Mouse (Mus musculus): ENCODE measurements at regions not wholly inside any gene's neighbourhood (a gene's known extent, or its start where the extent isn't known, plus 50 kb on each side); places are given as distances from the start of the nearest gene placed in this dataset.

DNA sequence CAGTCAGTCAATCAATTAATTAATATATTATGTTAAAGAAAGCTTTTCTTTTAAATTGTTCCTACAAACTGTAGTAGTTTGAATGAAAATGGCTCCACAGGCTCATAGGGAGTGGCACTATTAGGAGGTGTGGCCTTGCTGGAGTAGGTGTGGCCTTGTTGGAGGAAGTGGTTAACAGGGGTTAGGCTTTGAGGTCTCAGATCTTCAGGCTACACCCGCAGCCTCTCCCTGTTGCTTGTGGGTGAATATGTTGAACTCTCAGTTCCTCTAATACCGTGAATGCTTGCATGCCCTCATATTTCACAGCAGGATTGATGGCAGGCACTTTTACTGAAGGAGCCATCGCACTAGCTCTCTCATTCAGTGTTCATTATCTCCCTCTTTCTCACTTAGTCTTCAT lies 349.6 kb downstream of the Gpd2 start:
- Histone ChIP-seq H3K36me3 (ENCODE audit: control insufficient read depth, insufficient read depth, low read length) (no peaks in the 10 kb centered on the region), H3K27me3 (ENCODE audit: control insufficient read depth, insufficient read depth, low read length) (no peaks in the 10 kb centered on the region), H3K27ac (ENCODE audit: low read length) (no peak overlapping the region), H3K9me3 (replicated peaks; ENCODE audit: control insufficient read depth, low read length) (no peaks in the 10 kb centered on the region), H3K4me2 (ENCODE audit: low read depth, low read length) (no peak overlapping the region), H3K4me1 (ENCODE audit: control insufficient read depth, insufficient read depth, low read length) (no peaks in the 10 kb centered on the region), H3K4me3 (replicated peaks; ENCODE audit: low read length) (no peak overlapping the region), H3K9ac (ENCODE audit: low read length) (no peak overlapping the region)
- WGBS = 78% methylated on average over 3 of the region's 3 CpGs
- ATAC-seq (ENCODE audit: insufficient read depth, low FRiP score) = no peak

DNA sequence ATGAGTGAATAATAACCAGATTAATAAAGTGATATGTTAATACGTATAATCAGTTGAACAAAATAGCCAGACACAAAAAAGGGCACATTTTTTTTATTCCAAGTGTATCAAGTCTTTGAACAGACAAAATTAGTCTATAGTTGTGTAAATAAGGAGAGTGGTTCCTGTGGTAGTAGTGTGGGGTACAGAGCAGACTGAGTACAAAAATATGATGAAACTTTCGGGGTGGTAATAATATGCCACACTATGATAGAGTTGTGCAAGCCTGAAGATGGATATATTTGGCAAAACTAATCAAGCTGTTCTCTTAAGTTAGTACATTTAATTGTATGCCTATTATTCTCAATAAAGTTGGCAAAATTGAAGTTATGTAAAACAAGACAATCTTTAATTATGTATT lies 356.1 kb downstream of the Gpd2 start:
- no peaks in the 10 kb centered on the region for H3K36me3 ChIP-seq (ENCODE audit: control insufficient read depth, insufficient read depth, low read length)
- H3K27ac ChIP-seq (ENCODE audit: low read length) = no peak overlapping the region
- no peak overlapping the region for H3K9ac ChIP-seq (ENCODE audit: low read length)
- no peak overlapping the region for H3K4me3 ChIP-seq (replicated peaks; ENCODE audit: low read length)
- 88% methylated on average over 2 of the region's 2 CpGs for WGBS
- H3K27me3 ChIP-seq (ENCODE audit: control insufficient read depth, insufficient read depth, low read length) = no peaks in the 10 kb centered on the region
- no peak overlapping the region for H3K4me2 ChIP-seq (ENCODE audit: low read depth, low read length)
- ATAC-seq (ENCODE audit: insufficient read depth, low FRiP score) = no peak
- no peaks in the 10 kb centered on the region for H3K4me1 ChIP-seq (ENCODE audit: control insufficient read depth, insufficient read depth, low read length)
- no peaks in the 10 kb centered on the region for H3K9me3 ChIP-seq (replicated peaks; ENCODE audit: control insufficient read depth, low read length)

GRCm38 (mm10) chr2:57597694-57598358 lies 360.4 kb downstream of the Gpd2 start:
- ATAC-seq (ENCODE audit: insufficient read depth, low FRiP score) = no peak
- Histone ChIP-seq H3K4me1 (ENCODE audit: control insufficient read depth, insufficient read depth, low read length) (no peaks in the 10 kb centered on the region), H3K9ac (ENCODE audit: low read length) (no peak overlapping the region), H3K4me3 (replicated peaks; ENCODE audit: low read length) (no peak overlapping the region), H3K27me3 (ENCODE audit: control insufficient read depth, insufficient read depth, low read length) (no peaks in the 10 kb centered on the region), H3K9me3 (replicated peaks; ENCODE audit: control insufficient read depth, low read length) (no peaks in the 10 kb centered on the region), H3K4me2 (ENCODE audit: low read depth, low read length) (no peak overlapping the region), H3K36me3 (ENCODE audit: control insufficient read depth, insufficient read depth, low read length) (no peaks in the 10 kb centered on the region), H3K27ac (ENCODE audit: low read length) (no peak overlapping the region)
- 39% methylated on average over 9 of the region's 9 CpGs for WGBS

- H3K4me3 ChIP-seq (replicated peaks; ENCODE audit: low read length) = no peak overlapping the region
- ATAC-seq (ENCODE audit: insufficient read depth, low FRiP score) = no peak
- H3K27me3 ChIP-seq (ENCODE audit: control insufficient read depth, insufficient read depth, low read length) = no peaks in the 10 kb centered on the region
- H3K36me3 ChIP-seq (ENCODE audit: control insufficient read depth, insufficient read depth, low read length) = no peaks in the 10 kb centered on the region
- H3K9me3 ChIP-seq (replicated peaks; ENCODE audit: control insufficient read depth, low read length) = no peaks in the 10 kb centered on the region
- H3K4me1 ChIP-seq (ENCODE audit: control insufficient read depth, insufficient read depth, low read length) = peaks cover 2% of the 10 kb centered on the region; the same call in 1 of the 2 replicates
- no peak overlapping the region for H3K9ac ChIP-seq (ENCODE audit: low read length)
- H3K27ac ChIP-seq (ENCODE audit: low read length) = no peak overlapping the region
- no peak overlapping the region for H3K4me2 ChIP-seq (ENCODE audit: low read depth, low read length)
These were observed 374.2 kb downstream of the Gpd2 start for GRCm38 (mm10) chr2:57611599-57611998.

- H3K4me1 ChIP-seq (ENCODE audit: control insufficient read depth, insufficient read depth, low read length) = peaks cover 2% of the 10 kb centered on the region; the same call in 1 of the 2 replicates
- H3K27ac ChIP-seq (ENCODE audit: low read length) = no peak overlapping the region
- H3K27me3 ChIP-seq (ENCODE audit: control insufficient read depth, insufficient read depth, low read length) = no peaks in the 10 kb centered on the region
- H3K4me3 ChIP-seq (replicated peaks; ENCODE audit: low read length) = no peak overlapping the region
- no peak overlapping the region for H3K9ac ChIP-seq (ENCODE audit: low read length)
- H3K9me3 ChIP-seq (replicated peaks; ENCODE audit: control insufficient read depth, low read length) = no peaks in the 10 kb centered on the region
- peak overlapping the region; percentile 2; the same call in 1 of the 2 replicates for H3K4me2 ChIP-seq (ENCODE audit: low read depth, low read length)
- no peak for ATAC-seq (ENCODE audit: insufficient read depth, low FRiP score)
- WGBS = 55% methylated on average over 10 of the region's 10 CpGs
- H3K36me3 ChIP-seq (ENCODE audit: control insufficient read depth, insufficient read depth, low read length) = no peaks in the 10 kb centered on the region
These were observed 375.8 kb downstream of the Gpd2 start for GRCm38 (mm10) chr2:57613243-57613642.

- peaks cover 2% of the 10 kb centered on the region; the same call in 1 of the 2 replicates for H3K4me1 ChIP-seq (ENCODE audit: control insufficient read depth, insufficient read depth, low read length)
- no peak overlapping the region for H3K27ac ChIP-seq (ENCODE audit: low read length)
- no peak overlapping the region for H3K9ac ChIP-seq (ENCODE audit: low read length)
- WGBS = 60% methylated on average over 12 of the region's 12 CpGs
- no peaks in the 10 kb centered on the region for H3K9me3 ChIP-seq (replicated peaks; ENCODE audit: control insufficient read depth, low read length)
- no peak for ATAC-seq (ENCODE audit: insufficient read depth, low FRiP score)
- H3K27me3 ChIP-seq (ENCODE audit: control insufficient read depth, insufficient read depth, low read length) = no peaks in the 10 kb centered on the region
- H3K36me3 ChIP-seq (ENCODE audit: control insufficient read depth, insufficient read depth, low read length) = no peaks in the 10 kb centered on the region
- no peak overlapping the region for H3K4me3 ChIP-seq (replicated peaks; ENCODE audit: low read length)
- H3K4me2 ChIP-seq (ENCODE audit: low read depth, low read length) = peak overlapping the region; percentile 19; the same call in 1 of the 2 replicates
These were observed 377.2 kb downstream of the Gpd2 start for GRCm38 (mm10) chr2:57614587-57614991.

DNA sequence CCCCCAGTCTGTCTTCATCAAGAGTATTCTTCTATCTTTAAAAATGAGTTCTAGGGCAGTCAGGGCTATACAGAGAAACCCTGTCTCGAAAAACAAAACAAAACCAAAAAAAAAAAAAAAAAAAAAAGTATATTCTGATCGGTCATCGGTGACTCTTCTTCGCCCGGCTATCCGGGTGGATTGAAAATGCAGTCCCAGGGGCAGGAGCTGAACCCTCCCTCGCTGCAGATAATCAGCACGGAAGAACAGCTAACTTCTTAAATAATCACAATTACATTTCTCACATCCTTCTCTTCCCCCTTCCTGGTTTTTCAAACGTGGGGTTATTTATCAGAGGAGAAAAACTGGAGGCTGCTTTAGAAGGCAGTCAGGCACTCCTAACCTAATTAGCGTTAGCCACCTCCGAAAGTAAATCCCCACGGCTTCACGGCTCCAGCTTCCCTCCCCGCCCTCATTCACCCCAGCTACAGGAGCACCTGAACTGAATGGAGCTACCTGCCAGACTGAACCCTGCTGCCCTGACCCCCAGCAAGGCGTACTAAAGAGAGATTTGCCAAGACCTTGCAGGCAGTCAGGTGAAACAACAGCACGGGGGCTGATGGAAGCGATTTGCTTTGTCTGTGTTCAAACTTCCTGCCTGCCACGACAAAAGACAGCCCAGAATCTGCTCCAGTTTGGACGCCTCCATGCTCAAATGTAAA lies 379.2 kb downstream of the Gpd2 start:
- no peak overlapping the region for H3K27ac ChIP-seq (ENCODE audit: low read length)
- ATAC-seq (ENCODE audit: insufficient read depth, low FRiP score) = no peak
- peaks cover 2% of the 10 kb centered on the region; the same call in 1 of the 2 replicates for H3K4me1 ChIP-seq (ENCODE audit: control insufficient read depth, insufficient read depth, low read length)
- H3K4me2 ChIP-seq (ENCODE audit: low read depth, low read length) = peak overlapping the region; percentile 55
- H3K4me3 ChIP-seq (replicated peaks; ENCODE audit: low read length) = peak overlapping the region; percentile 38
- H3K36me3 ChIP-seq (ENCODE audit: control insufficient read depth, insufficient read depth, low read length) = no peaks in the 10 kb centered on the region
- 6% methylated on average over 19 of the region's 19 CpGs for WGBS
- H3K9ac ChIP-seq (ENCODE audit: low read length) = peak overlapping the region; percentile 47
- no peaks in the 10 kb centered on the region for H3K9me3 ChIP-seq (replicated peaks; ENCODE audit: control insufficient read depth, low read length)
- H3K27me3 ChIP-seq (ENCODE audit: control insufficient read depth, insufficient read depth, low read length) = no peaks in the 10 kb centered on the region

- H3K9ac ChIP-seq (ENCODE audit: low read length) = no peak overlapping the region
- H3K4me3 ChIP-seq (replicated peaks; ENCODE audit: low read length) = no peak overlapping the region
- peaks cover 2% of the 10 kb centered on the region; the same call in 1 of the 2 replicates for H3K4me1 ChIP-seq (ENCODE audit: control insufficient read depth, insufficient read depth, low read length)
- no peaks in the 10 kb centered on the region for H3K27me3 ChIP-seq (ENCODE audit: control insufficient read depth, insufficient read depth, low read length)
- H3K36me3 ChIP-seq (ENCODE audit: control insufficient read depth, insufficient read depth, low read length) = no peaks in the 10 kb centered on the region
- no peak for ATAC-seq (ENCODE audit: insufficient read depth, low FRiP score)
- H3K4me2 ChIP-seq (ENCODE audit: low read depth, low read length) = no peak overlapping the region
- H3K27ac ChIP-seq (ENCODE audit: low read length) = no peak overlapping the region
- 72% methylated on average over 2 of the region's 2 CpGs for WGBS
- H3K9me3 ChIP-seq (replicated peaks; ENCODE audit: control insufficient read depth, low read length) = no peaks in the 10 kb centered on the region
These were observed 379.8 kb downstream of the Gpd2 start for GRCm38 (mm10) chr2:57617258-57617657.

DNA sequence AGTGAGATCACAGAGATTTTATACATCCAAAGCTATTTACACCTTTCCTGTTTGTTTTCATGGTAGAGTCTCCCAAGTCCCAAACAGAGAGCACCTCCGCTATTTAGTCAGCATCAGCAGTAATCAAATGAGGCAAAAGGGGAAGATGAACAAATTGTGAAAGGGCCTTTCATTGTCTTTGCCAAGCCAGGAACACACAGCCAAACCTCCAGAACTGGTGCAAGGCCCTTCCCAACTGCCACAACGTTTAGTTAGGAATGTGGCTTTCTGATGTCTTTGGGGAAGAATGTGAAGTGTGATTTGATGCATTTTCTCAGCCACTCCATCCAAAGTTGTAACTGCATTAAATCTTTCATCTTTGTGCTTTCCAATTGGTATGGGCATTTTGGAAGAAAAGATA lies 353.6 kb upstream of the Galnt5 start:
- no peaks in the 10 kb centered on the region for H3K4me1 ChIP-seq (ENCODE audit: control insufficient read depth, insufficient read depth, low read length)
- WGBS = 59% methylated on average over 2 of the region's 2 CpGs
- no peak for ATAC-seq (ENCODE audit: insufficient read depth, low FRiP score)
- no peak overlapping the region for H3K4me3 ChIP-seq (replicated peaks; ENCODE audit: low read length)
- H3K36me3 ChIP-seq (ENCODE audit: control insufficient read depth, insufficient read depth, low read length) = no peaks in the 10 kb centered on the region
- no peaks in the 10 kb centered on the region for H3K27me3 ChIP-seq (ENCODE audit: control insufficient read depth, insufficient read depth, low read length)
- no peak overlapping the region for H3K9ac ChIP-seq (ENCODE audit: low read length)
- H3K27ac ChIP-seq (ENCODE audit: low read length) = no peak overlapping the region
- H3K9me3 ChIP-seq (replicated peaks; ENCODE audit: control insufficient read depth, low read length) = no peaks in the 10 kb centered on the region
- no peak overlapping the region for H3K4me2 ChIP-seq (ENCODE audit: low read depth, low read length)
